Mouse (Mus musculus) adipocyte (in vitro differentiated cells): ENCODE measurements around the gene Tnni3k.
A peak's percentile ranks its signal among the peaks of the same experiment; 100 is the strongest.

Experiments used
- DNase-seq: peaks from one replicate; pipeline ENCODE4 v3.0.0-alpha.2; 2016; ENCODE audit warnings: low spot score

Gene Tnni3k

DNA sequence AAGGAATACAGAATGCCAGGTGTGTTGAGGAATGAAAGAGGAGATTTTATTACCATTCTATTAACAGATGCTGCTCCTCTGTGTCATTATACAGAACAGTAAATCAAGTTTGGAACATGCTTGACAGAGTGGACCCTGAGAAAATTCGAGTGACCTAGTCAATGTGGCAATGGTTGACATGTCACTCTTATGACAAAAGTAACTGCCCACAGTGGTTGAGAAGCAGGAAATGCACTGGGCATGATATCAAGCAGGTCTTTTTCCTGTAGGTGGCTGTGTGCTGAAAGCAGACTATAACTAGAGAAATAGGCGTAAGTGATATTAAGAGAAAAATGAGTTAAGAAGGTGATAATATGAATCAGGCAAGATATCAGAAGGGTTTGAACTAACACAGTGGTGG, 105.7 kb downstream of the Tnni3k start:
- no peak for DNase-seq

DNA sequence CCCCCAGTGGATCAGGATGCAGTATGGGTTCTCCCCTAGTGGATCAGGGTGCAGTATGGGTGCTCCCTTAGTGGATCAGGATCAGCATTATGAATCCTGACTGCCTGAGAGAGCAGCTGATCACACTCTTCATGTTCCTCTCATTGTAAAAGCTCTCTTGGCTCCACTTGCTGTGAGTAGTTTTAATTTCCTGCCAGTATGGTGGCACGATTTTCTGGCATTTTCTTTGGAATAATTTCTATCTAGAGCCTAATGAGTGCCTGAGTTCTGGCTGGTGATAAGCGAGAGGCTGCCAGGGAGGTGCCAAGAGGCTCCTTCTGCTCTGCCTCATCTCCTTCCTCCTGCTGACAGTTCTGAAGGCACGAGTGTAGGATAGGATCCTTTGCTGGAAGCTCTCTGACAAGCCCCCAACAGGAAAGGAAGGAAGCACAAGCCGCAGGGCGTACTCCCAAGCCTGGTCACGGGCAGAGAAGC, 109.5 kb downstream of the Tnni3k start:
- DNase-seq = no peak

- no peak for DNase-seq
Observed at GRCm38 (mm10) chr3:154927757-154928156, 127.5 kb downstream of the Tnni3k start.

DNA sequence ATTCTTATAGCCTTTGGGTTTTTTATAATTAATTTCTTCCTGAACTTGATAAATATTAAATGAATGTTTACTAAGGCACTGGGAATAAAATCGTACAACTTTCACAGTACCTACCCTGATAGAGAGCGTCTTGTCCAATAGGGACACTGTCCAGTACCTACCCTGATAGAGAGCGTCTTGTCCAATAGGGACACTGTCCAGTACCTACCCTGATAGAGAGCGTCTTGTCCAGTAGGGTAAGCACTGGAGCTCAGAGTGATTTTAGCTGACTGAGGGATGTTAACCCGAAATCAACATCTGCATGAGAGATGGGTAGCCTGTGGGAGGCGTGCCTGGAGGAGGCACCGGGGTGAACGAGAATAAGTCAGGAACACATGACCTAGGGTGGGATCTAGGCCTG, 130.3 kb downstream of the Tnni3k start:
- DNase-seq = no peak

GRCm38 (mm10) chr3:154915566-154915965, 139.6 kb downstream of the Tnni3k start:
- DNase-seq = no peak

DNA sequence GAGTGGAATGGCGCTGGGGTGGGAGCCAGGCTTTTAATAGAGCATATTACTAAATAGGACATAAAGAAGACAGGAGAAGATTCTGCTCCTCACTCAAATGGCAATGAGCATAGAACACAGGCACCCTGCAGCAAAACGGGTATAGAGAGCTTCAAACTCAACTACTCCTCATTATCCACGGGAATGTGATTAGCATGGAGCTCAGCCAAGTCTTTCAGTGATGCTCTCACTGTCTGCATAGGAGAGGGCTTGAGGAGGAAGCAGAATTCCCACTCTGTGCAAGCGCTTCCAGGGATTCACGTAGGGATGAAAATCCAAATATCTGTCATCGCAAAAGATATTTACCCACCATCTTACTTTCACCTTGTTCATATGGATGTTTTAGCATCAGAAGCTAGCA, 141.6 kb downstream of the Tnni3k start:
- DNase-seq = no peak

- no peak for DNase-seq
Observed at GRCm38 (mm10) chr3:154896737-154897136, 158.5 kb downstream of the Tnni3k start.

- DNase-seq = no peak
Observed at GRCm38 (mm10) chr3:154893225-154893624, 162.0 kb downstream of the Tnni3k start.

GRCm38 (mm10) chr3:154885452-154885851, 169.8 kb downstream of the Tnni3k start:
- DNase-seq = peak; percentile 48

- DNase-seq = no peak
Observed at GRCm38 (mm10) chr3:154885048-154885447, 170.2 kb downstream of the Tnni3k start.

- DNase-seq = no peak
Observed at GRCm38 (mm10) chr3:154881428-154881986, 173.7 kb downstream of the Tnni3k start.

GRCm38 (mm10) chr3:154880536-154880939, 174.7 kb downstream of the Tnni3k start:
- DNase-seq = no peak

- DNase-seq = no peak
Observed at GRCm38 (mm10) chr3:154880108-154880507, 175.1 kb downstream of the Tnni3k start.

- no peak for DNase-seq
Observed at GRCm38 (mm10) chr3:154879515-154879914, 175.7 kb downstream of the Tnni3k start.

DNA sequence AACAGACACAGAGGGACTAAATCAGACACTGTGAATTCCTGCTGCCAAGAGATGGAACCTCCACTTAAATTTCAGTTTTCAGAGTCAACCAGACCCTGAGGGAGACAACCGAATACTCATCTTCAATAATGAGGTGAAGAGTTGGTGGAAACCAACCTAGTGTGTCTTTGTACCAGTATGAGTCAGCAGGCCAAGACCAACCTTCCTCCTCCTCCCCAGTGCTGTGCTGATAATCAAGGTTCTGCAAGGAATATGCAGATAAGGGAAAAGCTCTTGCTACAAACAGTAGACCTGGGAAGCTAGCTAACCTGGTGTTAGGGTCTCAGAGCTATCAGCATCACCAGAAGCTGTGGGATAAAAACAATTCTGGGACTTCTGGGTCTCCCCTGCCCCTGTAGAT, 176.1 kb downstream of the Tnni3k start:
- DNase-seq = no peak

GRCm38 (mm10) chr3:154868807-154869206, 186.4 kb downstream of the Tnni3k start:
- DNase-seq = no peak

GRCm38 (mm10) chr3:154861921-154862320, 193.3 kb downstream of the Tnni3k start:
- no peak for DNase-seq

- DNase-seq = no peak
Observed at GRCm38 (mm10) chr3:154859721-154860120, 195.5 kb downstream of the Tnni3k start.

DNA sequence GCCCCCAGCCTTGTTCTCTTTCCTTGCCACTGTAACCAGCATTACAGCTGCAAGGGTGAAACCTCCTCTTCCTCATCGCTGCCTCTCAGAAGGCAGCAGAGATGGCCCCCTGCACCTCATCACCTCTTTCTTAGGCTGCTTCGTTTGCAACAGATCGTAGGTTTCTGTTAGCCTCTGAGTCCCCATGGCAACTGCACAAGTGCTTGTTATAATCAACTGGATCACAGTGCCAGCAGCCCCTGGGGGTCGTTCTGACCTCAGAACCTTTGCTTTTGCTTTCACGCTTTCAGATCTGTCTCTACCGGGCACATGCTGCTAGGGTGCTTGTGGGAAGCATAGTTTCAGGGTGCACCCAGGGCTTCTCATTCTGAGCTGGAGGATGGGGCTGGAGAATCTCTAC, 201.9 kb downstream of the Tnni3k start:
- no peak for DNase-seq

GRCm38 (mm10) chr3:154852281-154852680, 202.9 kb downstream of the Tnni3k start:
- DNase-seq = no peak

- no peak for DNase-seq
Observed at GRCm38 (mm10) chr3:154842247-154842646, 213.0 kb downstream of the Tnni3k start.

- no peak for DNase-seq
Observed at GRCm38 (mm10) chr3:154841076-154841475, 214.1 kb downstream of the Tnni3k start.

GRCm38 (mm10) chr3:154837861-154838260, 217.3 kb downstream of the Tnni3k start:
- no peak for DNase-seq

DNA sequence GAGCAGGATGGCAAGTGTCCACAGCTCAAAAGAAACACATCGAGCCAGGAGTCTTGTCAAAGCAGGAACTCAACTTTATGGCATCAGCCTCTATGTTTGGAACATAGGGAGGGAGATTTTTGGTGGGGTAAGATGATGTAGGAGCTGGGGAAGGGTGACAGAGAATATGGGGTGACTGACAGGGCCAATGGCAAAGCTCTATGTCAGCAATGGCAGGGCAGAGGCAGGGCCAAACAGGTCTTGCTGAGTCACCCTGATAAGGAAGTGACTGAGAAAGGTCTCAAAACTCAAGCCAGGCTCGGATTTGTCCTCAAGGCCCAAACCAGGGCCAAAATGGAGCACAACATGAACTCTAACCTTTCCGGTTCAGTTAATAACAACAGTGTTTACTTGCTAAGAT, 219.1 kb downstream of the Tnni3k start:
- peak; percentile 39 for DNase-seq

GRCm38 (mm10) chr3:154834373-154834772, 220.8 kb downstream of the Tnni3k start:
- DNase-seq = no peak
